ENCODE assay signal across 13 mouse cellular contexts in the genomic region with DNA sequence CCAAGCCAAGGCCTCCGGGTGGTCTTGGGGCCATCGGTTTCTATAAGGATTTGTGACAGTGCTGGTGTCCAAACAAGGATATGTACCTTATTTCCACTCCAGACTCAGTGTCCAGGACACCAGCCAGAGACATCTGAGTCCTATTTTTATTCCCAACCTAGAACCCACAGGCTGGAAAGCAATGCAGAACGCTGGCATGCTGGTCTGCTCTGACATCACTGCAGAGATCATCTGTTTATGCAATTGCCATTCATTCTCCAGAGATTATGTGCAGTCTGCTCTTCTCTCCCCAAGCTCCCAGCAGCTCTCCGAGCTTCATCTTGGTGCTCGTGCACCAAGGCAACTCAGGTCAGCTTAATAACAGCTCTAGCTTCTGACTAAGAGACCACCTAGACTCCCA. TPM values are rescaled to one million over a fixed set of nuclear protein-coding genes. Genes with fewer than 3 reads are reported as not detected.
DNase-seq lines count a peak whose midpoint lies in the region; ATAC-seq lines count a peak whose summit lies in the region.
"Had no signal": no experiment of that assay in that cellular context is flagged by ENCODE, and none has a peak within 500 bp of the region (broad histone marks: within the 10 kb centered on the region; RNA-seq: fewer than 3 reads in every experiment).

No protein-coding gene starts in this region.

- no peak overlapping the region for H3K4me3 ChIP-seq in neural tube, embryonic 15.5 days (replicated peaks)
- H3K4me3 ChIP-seq: embryonic facial prominence, embryonic 13.5 days; heart, embryonic 10.5 days; hindbrain, embryonic 12.5 days had no signal

- DNase-seq in frontal cortex, postnatal 10 days (ENCODE audit: low spot score in 2 of 2) = no peak
- peak; percentile 12 for DNase-seq in neural tube, embryonic 10.5 days (ENCODE audit: extremely low spot score, low spot score)
- peak; percentile 43 to 44 for DNase-seq in cerebellum, postnatal 14 days
- DNase-seq in retina, embryonic 14.5 days (ENCODE audit: low spot score) = peak; percentile 17
- no peak for DNase-seq in embryo, embryonic 10.5 days (ENCODE audit: low spot score)
- DNase-seq: forebrain, postnatal 0 days; kidney, adult 2 months had no signal

- H3K27me3 ChIP-seq in neural tube, embryonic 15.5 days (replicated peaks) = no peaks in the 10 kb centered on the region
- H3K27me3 ChIP-seq: embryonic facial prominence, embryonic 13.5 days; hindbrain, embryonic 12.5 days had no signal

- H3K9me3 ChIP-seq in neural tube, embryonic 15.5 days (replicated peaks) = no peaks in the 10 kb centered on the region
- H3K9me3 ChIP-seq: embryonic facial prominence, embryonic 13.5 days; heart, embryonic 10.5 days; hindbrain, embryonic 12.5 days had no signal

- peaks cover 64% of the 10 kb centered on the region for H3K4me1 ChIP-seq in neural tube, embryonic 15.5 days

- no peak overlapping the region for H3K27ac ChIP-seq in neural tube, embryonic 15.5 days (replicated peaks)
- H3K27ac ChIP-seq: embryonic facial prominence, embryonic 13.5 days; heart, embryonic 10.5 days had no signal

- no peak overlapping the region for H3K4me2 ChIP-seq in neural tube, embryonic 15.5 days
- H3K4me2 ChIP-seq: embryonic facial prominence, embryonic 13.5 days had no signal

- 48% methylated on average over 5 of the region's 5 CpGs for WGBS in neural tube, embryonic 15.5 days

- H3K36me3 ChIP-seq in neural tube, embryonic 15.5 days = no peaks in the 10 kb centered on the region
- H3K36me3 ChIP-seq: embryonic facial prominence, embryonic 13.5 days; heart, embryonic 10.5 days; hindbrain, embryonic 12.5 days had no signal

- peak; percentile 72 for ATAC-seq in frontal cortex, adult (ENCODE audit: low TSS enrichment)
- ATAC-seq in neural tube, embryonic 15.5 days (ENCODE audit: low FRiP score) = no peak
- no peak for ATAC-seq in erythroid progenitor cell, adult 5-6 weeks (replicated peaks; ENCODE audit: low FRiP score, poor library complexity, severe bottlenecking)
- ATAC-seq: forebrain, postnatal 0 days had no signal

- H3K9ac ChIP-seq in neural tube, embryonic 15.5 days (replicated peaks) = no peak overlapping the region
- H3K9ac ChIP-seq: embryonic facial prominence, embryonic 13.5 days; forebrain, postnatal 0 days; hindbrain, embryonic 12.5 days had no signal

RNA-seq across cellular contexts. Expression of a gene that starts 12.5 kb away (rescaled TPM):
- 20.0 and 23.7 TPM in 2 replicates for polyA plus RNA-seq in neural tube, embryonic 15.5 days (2015; fragmentation: Nextera tagmentation; extraction: Ambion mirVana)
- total RNA-seq in erythroid progenitor cell, adult 5-6 weeks (2015; ENCODE audit: low replicate concordance) = 1.1 TPM in 1 of 2 replicates, not detected in the other
- 1.1 and 1.7 TPM in 2 replicates for total RNA-seq in erythroid progenitor cell, adult 5-6 weeks (2017; ENCODE audit: low replicate concordance)

Comparison
In these comparisons a context has a peak if more than half of its experiments do, and no peak if none do; other contexts are left out.
1. DNase-seq: peak in neural tube, embryonic 10.5 days (single experiment), cerebellum, postnatal 14 days (2 of 2) and retina, embryonic 14.5 days (single experiment); none in frontal cortex, postnatal 10 days (0 of 2) and embryo, embryonic 10.5 days (single experiment).